Mouse (Mus musculus): ENCODE measurements around the gene Sytl3.
"Not testable (repeated sequence)": the region's sequence is repeated elsewhere in the genome, so short reads cannot be mapped to it uniquely, and the experiment has no call there.

GRCm38 (mm10) chr17:6684464-6685287, 25.8 kb downstream of the Sytl3 start:
- TF ChIP-seq POLR2A (IDR thresholded peaks at IDR 0.05; ENCODE audit: borderline replicate concordance, extremely low read depth, low read depth, low read length); CTCF (IDR thresholded peaks at IDR 0.05; ENCODE audit: insufficient read depth, low read length): not testable (repeated sequence)

Measured in lung, adult 2 months (tissue).